Mouse (Mus musculus): ENCODE data around the gene Ripk3. TPM values are rescaled to one million over a fixed set of nuclear protein-coding genes. Genes with fewer than 3 reads are reported as not detected.

Ripk3 gene
- 51.2 and 55.8 TPM in 2 replicates for polyA plus RNA-seq (2015; fragmentation: Nextera tagmentation; extraction: Ambion mirVana)

DNA sequence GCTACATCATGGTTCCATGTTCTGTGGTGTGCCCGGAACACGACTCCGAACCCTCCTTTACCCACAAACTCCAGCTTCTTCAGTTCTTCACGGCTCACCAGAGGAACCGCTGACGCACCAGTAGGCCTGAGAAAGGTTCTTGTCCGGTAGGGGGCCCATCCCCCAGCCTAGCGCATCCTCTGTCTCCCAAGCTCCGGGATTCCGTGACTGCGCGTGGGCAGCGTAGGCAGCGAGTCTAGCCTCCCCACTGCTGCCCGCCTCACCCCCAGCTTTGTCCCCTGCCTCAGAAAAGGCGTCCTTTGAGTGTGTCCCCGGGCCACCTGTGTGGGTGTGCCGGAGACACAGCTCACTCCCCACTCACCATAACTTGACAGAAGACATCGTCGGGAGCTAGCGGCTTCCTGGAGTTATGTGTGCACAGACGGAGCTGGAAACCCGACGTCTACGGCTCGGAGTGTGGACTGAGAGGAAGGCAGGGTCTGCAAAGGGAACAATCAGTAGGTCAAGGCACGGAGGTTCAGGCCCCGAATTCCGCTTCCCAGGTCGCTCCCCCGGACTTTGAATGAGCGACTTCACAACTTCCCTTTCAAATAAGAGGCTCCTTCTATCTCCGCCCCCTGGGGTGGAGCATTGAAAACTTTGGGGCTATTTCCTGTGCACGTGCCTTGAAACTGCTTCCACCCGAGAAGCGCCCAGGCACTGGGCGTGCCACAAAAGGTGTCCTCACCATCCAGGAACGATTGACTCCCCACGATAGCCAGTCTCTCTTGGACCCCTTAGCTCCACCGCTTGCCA, at the start of gene Ripk3:
TSS of gene Ripk3 (minus strand) at position 610 of the 795 bp plus-strand sequence.
- Histone ChIP-seq H3K27ac (ENCODE audit: low read length) (no peak within 1 kb of the TSS), H3K4me2 (ENCODE audit: low read depth, low read length) (peak within 1 kb of the TSS; percentile 74), H3K4me1 (ENCODE audit: control insufficient read depth, insufficient read depth, low read length) (peaks cover 6% of the 10 kb centered on the region), H3K36me3 (ENCODE audit: control insufficient read depth, insufficient read depth, low read length) (no peaks in the 10 kb centered on the region), H3K4me3 (ENCODE audit: low read length) (peak within 1 kb of the TSS; percentile 55), H3K9ac (ENCODE audit: low read depth, low read length) (peak within 1 kb of the TSS; percentile 62), H3K9me3 (ENCODE audit: control insufficient read depth, low read length) (no peaks in the 10 kb centered on the region), H3K27me3 (replicated peaks; ENCODE audit: control insufficient read depth, insufficient read depth, low read length) (no peaks in the 10 kb centered on the region)
- 4% methylated on average over 40 of the region's 40 CpGs for WGBS
- ATAC-seq = peak; percentile 77

DNA sequence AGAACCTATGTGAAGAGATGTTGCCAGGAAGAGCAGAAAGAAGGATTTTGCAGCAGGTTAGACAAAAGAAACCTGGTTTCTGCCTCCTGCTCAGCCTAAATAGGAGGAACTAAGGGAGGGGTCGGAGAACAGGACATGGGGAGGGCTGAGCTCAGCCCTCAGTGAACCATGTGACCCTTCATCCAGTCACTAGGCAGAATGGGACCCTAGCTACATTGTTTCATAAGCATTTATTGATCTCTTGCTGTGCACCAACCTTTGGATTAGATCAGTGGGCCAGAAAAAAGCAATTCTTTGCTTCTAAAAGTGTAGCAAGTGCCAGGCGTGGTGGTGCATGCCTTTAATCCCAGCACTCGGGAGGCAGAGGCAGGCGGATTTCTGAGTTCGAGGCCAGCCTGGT, 49.6 kb upstream of the Ripk3 start:
- no peak for ATAC-seq
- H3K27ac ChIP-seq (ENCODE audit: low read length) = no peak overlapping the region
- no peaks in the 10 kb centered on the region for H3K9me3 ChIP-seq (ENCODE audit: control insufficient read depth, low read length)
- no peaks in the 10 kb centered on the region for H3K4me1 ChIP-seq (ENCODE audit: control insufficient read depth, insufficient read depth, low read length)
- 82% methylated on average over 5 of the region's 5 CpGs for WGBS
- no peaks in the 10 kb centered on the region for H3K36me3 ChIP-seq (ENCODE audit: control insufficient read depth, insufficient read depth, low read length)
- no peak overlapping the region for H3K4me3 ChIP-seq (ENCODE audit: low read length)
- no peak overlapping the region for H3K4me2 ChIP-seq (ENCODE audit: low read depth, low read length)
- no peak overlapping the region for H3K9ac ChIP-seq (ENCODE audit: low read depth, low read length)
- H3K27me3 ChIP-seq (replicated peaks; ENCODE audit: control insufficient read depth, insufficient read depth, low read length) = no peaks in the 10 kb centered on the region

DNA sequence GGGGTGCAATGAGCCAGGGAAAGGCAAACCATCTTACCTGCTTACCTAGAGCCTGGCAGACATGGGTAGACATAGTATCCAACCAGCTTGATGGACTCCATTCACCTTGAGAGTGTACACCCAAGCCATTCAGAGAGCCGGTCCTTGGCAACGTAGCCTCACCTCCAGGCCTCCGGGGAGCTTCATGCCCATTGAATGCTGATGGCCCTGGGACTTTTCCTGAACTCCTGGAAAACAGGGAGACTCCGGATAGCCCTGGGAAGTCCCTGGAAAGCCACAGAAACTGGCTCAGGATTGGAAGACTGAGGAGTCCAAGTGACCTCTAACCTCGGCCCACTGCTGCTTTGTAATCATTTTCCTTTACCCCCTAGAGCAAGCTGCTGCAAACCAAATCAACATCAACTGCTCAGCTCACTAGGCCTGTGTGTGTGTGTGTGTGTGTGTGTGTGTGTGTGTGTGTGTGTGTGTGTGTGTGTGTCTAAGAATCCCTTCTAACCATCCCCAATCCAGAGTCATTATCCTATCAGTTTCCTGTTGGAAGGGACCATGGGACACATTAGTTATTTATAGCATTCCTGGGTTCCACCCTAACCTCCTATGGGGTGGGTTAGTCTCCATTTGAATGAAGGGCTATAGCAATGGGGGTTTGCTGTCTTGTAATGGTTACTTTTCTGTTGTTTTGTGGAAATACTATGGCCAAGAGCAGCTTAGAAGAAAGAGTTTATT, 46.3 kb upstream of the Ripk3 start:
- no peak overlapping the region for H3K9ac ChIP-seq (ENCODE audit: low read depth, low read length)
- H3K4me3 ChIP-seq (ENCODE audit: low read length) = no peak overlapping the region
- no peak overlapping the region for H3K4me2 ChIP-seq (ENCODE audit: low read depth, low read length)
- WGBS = 80% methylated on average over 5 of the region's 5 CpGs
- ATAC-seq = no peak
- H3K4me1 ChIP-seq (ENCODE audit: control insufficient read depth, insufficient read depth, low read length) = no peaks in the 10 kb centered on the region
- H3K36me3 ChIP-seq (ENCODE audit: control insufficient read depth, insufficient read depth, low read length) = no peaks in the 10 kb centered on the region
- H3K27ac ChIP-seq (ENCODE audit: low read length) = no peak overlapping the region
- no peaks in the 10 kb centered on the region for H3K27me3 ChIP-seq (replicated peaks; ENCODE audit: control insufficient read depth, insufficient read depth, low read length)
- no peaks in the 10 kb centered on the region for H3K9me3 ChIP-seq (ENCODE audit: control insufficient read depth, low read length)

DNA sequence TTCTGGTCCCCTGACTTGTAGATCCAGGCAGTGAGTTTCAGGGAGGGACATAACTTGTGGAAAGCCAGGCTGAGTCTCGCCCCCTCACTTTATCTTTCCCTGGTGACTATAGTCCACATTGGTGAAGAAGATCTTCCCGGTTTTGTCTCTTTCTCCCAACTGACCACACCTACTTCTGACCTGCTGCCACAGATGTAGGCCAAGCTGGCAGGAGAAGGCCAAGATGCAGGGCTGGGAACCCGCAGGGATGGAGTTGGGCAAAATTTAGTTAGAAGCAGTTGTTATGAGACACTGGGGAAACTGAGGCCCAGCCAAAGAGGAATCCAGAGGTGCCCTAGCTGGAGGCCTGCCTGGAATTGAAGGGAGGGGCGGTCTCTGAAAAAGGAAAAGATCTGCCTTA, 44.5 kb upstream of the Ripk3 start:
- H3K27me3 ChIP-seq (replicated peaks; ENCODE audit: control insufficient read depth, insufficient read depth, low read length) = no peaks in the 10 kb centered on the region
- H3K27ac ChIP-seq (ENCODE audit: low read length) = no peak overlapping the region
- H3K4me3 ChIP-seq (ENCODE audit: low read length) = no peak overlapping the region
- no peak for ATAC-seq
- H3K4me1 ChIP-seq (ENCODE audit: control insufficient read depth, insufficient read depth, low read length) = peaks cover 9% of the 10 kb centered on the region
- H3K9me3 ChIP-seq (ENCODE audit: control insufficient read depth, low read length) = no peaks in the 10 kb centered on the region
- no peaks in the 10 kb centered on the region for H3K36me3 ChIP-seq (ENCODE audit: control insufficient read depth, insufficient read depth, low read length)
- WGBS = 78% methylated on average over 4 of the region's 4 CpGs
- no peak overlapping the region for H3K4me2 ChIP-seq (ENCODE audit: low read depth, low read length)
- no peak overlapping the region for H3K9ac ChIP-seq (ENCODE audit: low read depth, low read length)

DNA sequence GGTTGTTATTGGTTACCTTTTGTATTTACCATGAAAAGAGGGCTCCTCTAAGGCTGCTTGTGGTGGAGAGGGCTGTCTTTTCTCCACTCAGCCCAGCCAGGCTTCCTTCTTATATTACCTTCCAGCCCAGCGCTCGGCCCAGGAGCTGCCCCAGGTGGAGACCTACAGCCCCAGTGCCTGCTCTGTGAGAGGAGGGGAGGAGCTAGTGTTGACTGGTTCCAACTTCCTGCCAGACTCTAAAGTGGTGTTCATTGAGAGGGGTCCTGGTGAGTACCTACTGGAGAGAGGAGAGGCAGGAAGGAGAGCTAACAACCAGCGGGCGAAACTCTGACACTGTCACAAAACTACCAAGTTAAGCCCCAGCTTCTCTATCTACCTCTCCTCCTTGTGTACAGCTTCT, 41.7 kb upstream of the Ripk3 start:
- no peaks in the 10 kb centered on the region for H3K9me3 ChIP-seq (ENCODE audit: control insufficient read depth, low read length)
- peaks cover 20% of the 10 kb centered on the region for H3K4me1 ChIP-seq (ENCODE audit: control insufficient read depth, insufficient read depth, low read length)
- 0 out of 2 replicates have a peak, but pooled peaks cover 7% of the 10 kb centered on the region for H3K27me3 ChIP-seq (replicated peaks; ENCODE audit: control insufficient read depth, insufficient read depth, low read length)
- 71% methylated on average over 4 of the region's 4 CpGs for WGBS
- no peak overlapping the region for H3K27ac ChIP-seq (ENCODE audit: low read length)
- no peaks in the 10 kb centered on the region for H3K36me3 ChIP-seq (ENCODE audit: control insufficient read depth, insufficient read depth, low read length)
- H3K4me2 ChIP-seq (ENCODE audit: low read depth, low read length) = no peak overlapping the region
- no peak overlapping the region for H3K9ac ChIP-seq (ENCODE audit: low read depth, low read length)
- no peak for ATAC-seq
- no peak overlapping the region for H3K4me3 ChIP-seq (ENCODE audit: low read length)

DNA sequence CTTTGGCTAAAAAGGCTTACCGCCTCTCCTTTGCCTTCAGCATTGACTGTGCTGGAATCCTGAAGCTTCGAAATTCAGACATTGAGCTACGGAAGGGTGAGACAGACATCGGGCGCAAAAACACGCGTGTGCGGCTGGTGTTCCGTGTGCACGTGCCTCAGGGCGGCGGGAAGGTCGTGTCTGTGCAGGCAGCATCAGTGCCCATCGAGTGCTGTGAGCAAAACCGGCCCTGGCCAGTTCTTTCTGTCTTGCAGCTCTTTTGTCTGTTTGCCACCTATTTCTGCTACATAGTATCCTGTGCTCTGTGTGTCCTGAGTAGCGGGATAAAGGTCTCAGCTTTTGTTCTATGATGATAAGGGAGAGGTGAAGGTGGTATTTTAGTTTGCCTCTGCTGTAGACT, 41.2 kb upstream of the Ripk3 start:
- Histone ChIP-seq H3K36me3 (ENCODE audit: control insufficient read depth, insufficient read depth, low read length) (no peaks in the 10 kb centered on the region), H3K27me3 (replicated peaks; ENCODE audit: control insufficient read depth, insufficient read depth, low read length) (peaks cover 9% of the 10 kb centered on the region; the same call in 1 of the 2 replicates), H3K27ac (ENCODE audit: low read length) (no peak overlapping the region), H3K9ac (ENCODE audit: low read depth, low read length) (no peak overlapping the region), H3K9me3 (ENCODE audit: control insufficient read depth, low read length) (no peaks in the 10 kb centered on the region), H3K4me2 (ENCODE audit: low read depth, low read length) (no peak overlapping the region), H3K4me1 (ENCODE audit: control insufficient read depth, insufficient read depth, low read length) (peaks cover 23% of the 10 kb centered on the region), H3K4me3 (ENCODE audit: low read length) (no peak overlapping the region)
- ATAC-seq = no peak
- whole genome bisulfite sequencing = 90% methylated on average over 16 of the region's 16 CpGs

DNA sequence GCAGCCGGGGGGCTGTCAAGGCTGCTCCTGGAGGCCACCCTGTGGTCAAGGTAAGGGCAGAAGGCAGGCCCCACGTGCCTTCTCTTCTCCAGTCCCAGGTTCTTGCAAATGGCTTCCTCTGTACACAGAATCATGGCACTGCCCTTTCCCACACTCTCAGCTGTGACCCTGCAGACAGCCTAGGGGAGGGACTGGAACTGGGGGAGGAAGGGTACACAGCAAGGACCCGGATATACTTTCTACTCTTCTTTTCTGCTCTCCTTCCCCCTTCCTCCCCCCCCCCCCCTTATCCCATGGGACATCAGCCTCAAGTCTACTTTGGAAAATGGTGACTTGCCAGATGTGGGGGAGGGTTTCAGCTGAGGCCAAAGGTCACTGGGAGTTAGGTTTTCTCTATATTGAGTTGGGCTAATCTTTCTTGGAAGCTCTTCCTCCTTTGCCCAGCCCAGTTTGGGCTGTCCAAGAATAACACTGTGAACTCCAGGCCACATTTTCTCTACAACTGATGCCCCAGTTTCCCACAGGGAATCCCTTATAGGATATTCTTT, 40.1 kb upstream of the Ripk3 start:
- H3K27ac ChIP-seq (ENCODE audit: low read length) = no peak overlapping the region
- no peak for ATAC-seq
- H3K9ac ChIP-seq (ENCODE audit: low read depth, low read length) = no peak overlapping the region
- peaks cover 24% of the 10 kb centered on the region for H3K4me1 ChIP-seq (ENCODE audit: control insufficient read depth, insufficient read depth, low read length)
- H3K27me3 ChIP-seq (replicated peaks; ENCODE audit: control insufficient read depth, insufficient read depth, low read length) = peaks cover 9% of the 10 kb centered on the region; the same call in 1 of the 2 replicates
- H3K4me2 ChIP-seq (ENCODE audit: low read depth, low read length) = no peak overlapping the region
- 46% methylated on average over 3 of the region's 3 CpGs for WGBS
- H3K4me3 ChIP-seq (ENCODE audit: low read length) = no peak overlapping the region
- H3K9me3 ChIP-seq (ENCODE audit: control insufficient read depth, low read length) = no peaks in the 10 kb centered on the region
- H3K36me3 ChIP-seq (ENCODE audit: control insufficient read depth, insufficient read depth, low read length) = no peaks in the 10 kb centered on the region

DNA sequence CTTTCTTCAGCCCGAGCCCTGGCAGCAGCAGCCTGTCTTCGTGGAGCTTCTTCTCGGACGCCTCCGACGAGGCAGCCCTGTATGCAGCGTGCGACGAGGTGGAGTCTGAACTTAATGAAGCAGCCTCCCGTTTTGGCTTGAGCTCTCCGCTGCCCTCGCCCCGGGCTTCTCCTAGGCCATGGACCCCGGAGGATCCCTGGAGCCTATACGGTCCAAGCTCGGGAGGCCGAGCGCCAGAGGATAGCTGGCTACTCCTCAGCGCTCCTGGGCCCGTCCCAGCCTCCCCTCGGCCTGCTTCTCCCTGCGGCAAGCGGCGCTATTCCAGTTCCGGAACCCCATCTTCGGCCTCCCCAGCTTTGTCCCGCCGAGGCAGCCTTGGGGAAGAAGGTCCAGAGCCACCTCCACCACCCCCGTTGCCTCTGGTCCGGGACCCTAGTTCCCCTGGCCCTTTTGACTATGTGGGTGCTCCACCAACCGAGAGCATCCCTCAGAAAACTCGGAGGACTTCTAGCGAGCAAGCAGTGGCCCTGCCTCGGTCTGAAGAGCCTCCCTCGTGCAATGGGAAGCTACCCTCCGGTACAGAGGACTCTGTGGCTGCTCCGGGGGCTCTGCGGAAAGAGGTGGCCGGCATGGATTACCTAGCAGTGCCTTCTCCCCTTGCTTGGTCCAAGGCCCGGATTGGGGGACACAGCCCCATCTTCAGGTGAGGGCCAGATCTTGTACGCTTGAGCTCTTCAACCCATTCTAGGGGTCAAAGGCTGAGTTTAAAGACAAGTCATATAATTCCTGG, 38.1 kb upstream of the Ripk3 start:
- WGBS = 30% methylated on average over 41 of the region's 41 CpGs
- Histone ChIP-seq H3K4me2 (ENCODE audit: low read depth, low read length) (peak overlapping the region; percentile 95), H3K36me3 (ENCODE audit: control insufficient read depth, insufficient read depth, low read length) (no peaks in the 10 kb centered on the region), H3K27me3 (replicated peaks; ENCODE audit: control insufficient read depth, insufficient read depth, low read length) (peaks cover 9% of the 10 kb centered on the region; the same call in 1 of the 2 replicates), H3K4me1 (ENCODE audit: control insufficient read depth, insufficient read depth, low read length) (peaks cover 26% of the 10 kb centered on the region), H3K9me3 (ENCODE audit: control insufficient read depth, low read length) (no peaks in the 10 kb centered on the region), H3K27ac (ENCODE audit: low read length) (no peak overlapping the region; the same call in 1 of the 2 replicates), H3K4me3 (ENCODE audit: low read length) (peak overlapping the region; percentile 67), H3K9ac (ENCODE audit: low read depth, low read length) (peak overlapping the region; percentile 83)
- no peak for ATAC-seq

DNA sequence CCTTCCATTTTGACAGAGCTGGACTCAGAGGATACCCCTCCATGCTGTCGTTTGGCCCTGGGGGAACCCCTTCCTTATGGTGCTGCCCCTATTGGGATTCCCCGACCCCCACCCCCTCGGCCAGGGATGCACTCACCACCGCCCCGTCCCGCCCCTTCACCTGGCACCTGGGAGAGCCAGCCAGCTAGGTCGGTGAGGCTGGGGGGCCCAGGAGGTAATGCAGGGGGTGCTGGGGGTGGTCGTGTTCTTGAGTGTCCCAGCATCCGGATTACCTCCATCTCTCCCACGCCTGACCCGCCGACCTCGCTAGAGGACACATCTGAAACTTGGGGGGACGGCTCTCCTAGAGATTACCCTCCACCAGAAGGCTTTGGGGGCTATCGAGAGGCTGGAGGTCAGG, 37.5 kb upstream of the Ripk3 start:
- Histone ChIP-seq H3K9me3 (ENCODE audit: control insufficient read depth, low read length) (no peaks in the 10 kb centered on the region), H3K27me3 (replicated peaks; ENCODE audit: control insufficient read depth, insufficient read depth, low read length) (peaks cover 9% of the 10 kb centered on the region; the same call in 1 of the 2 replicates), H3K4me2 (ENCODE audit: low read depth, low read length) (peak overlapping the region; percentile 95), H3K4me3 (ENCODE audit: low read length) (peak overlapping the region; percentile 67), H3K4me1 (ENCODE audit: control insufficient read depth, insufficient read depth, low read length) (peaks cover 26% of the 10 kb centered on the region), H3K36me3 (ENCODE audit: control insufficient read depth, insufficient read depth, low read length) (no peaks in the 10 kb centered on the region), H3K27ac (ENCODE audit: low read length) (peak overlapping the region; percentile 45; the same call in 1 of the 2 replicates), H3K9ac (ENCODE audit: low read depth, low read length) (peak overlapping the region; percentile 83)
- 23% methylated on average over 15 of the region's 15 CpGs for WGBS
- ATAC-seq = no peak
